Mouse (Mus musculus): Measurements from ENCODE around the gene Sugct. TPM values are rescaled to one million over a fixed set of nuclear protein-coding genes. Genes with fewer than 3 reads are reported as not detected.
A peak's percentile ranks its signal among the peaks of the same experiment; 100 is the strongest.

The Sugct gene
- total RNA-seq (2021), result 1 to 10 TPM; 1.5 to 2.5 TPM
- long read RNA-seq, experiment 1, result 0 reads
- long read RNA-seq, experiment 2, partial matches to known transcripts, result 0 of 1 reads
- long read RNA-seq, experiment 2, other reads (novel, unspliced or antisense), result 0 of 1 reads

GRCm38 (mm10) chr13:17694911-17695699 lies at the start of gene Sugct, which contains the start of gene Mplkip:
Gene Sugct, minus strand, starts transcription at chr13:17695553.
Gene Mplkip, plus strand, starts transcription at chr13:17695192.
- DNase-seq (ENCODE audit: low spot score in 2 of 2), result peak; percentile 99 to 100

DNA sequence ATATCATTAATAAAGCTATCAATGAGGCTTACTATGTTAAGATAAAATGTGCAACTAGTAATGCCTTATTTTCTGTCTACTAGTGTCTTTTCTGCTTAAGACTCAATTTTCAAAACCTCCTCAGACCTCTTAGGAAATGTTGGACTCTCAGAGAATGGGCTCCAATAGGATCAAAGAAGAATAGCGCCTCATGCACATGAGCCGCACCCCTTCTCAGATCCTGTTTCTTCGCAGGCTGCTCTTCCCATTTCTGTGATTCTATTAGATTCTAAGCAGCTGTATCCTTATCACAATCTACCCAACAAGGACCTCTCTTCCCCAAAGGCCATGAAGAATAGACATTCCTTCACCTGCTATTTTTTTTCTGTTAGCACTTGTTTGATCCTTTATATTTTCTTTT lies 33.4 kb upstream of the Sugct start:
- no peak for DNase-seq (ENCODE audit: low spot score in 2 of 2)

GRCm38 (mm10) chr13:17727922-17728321 lies 32.6 kb upstream of the Sugct start:
- no peak for DNase-seq (ENCODE audit: low spot score in 2 of 2)

GRCm38 (mm10) chr13:17717357-17717756 lies 22.0 kb upstream of the Sugct start:
- no peak for DNase-seq (ENCODE audit: low spot score in 2 of 2)

DNA sequence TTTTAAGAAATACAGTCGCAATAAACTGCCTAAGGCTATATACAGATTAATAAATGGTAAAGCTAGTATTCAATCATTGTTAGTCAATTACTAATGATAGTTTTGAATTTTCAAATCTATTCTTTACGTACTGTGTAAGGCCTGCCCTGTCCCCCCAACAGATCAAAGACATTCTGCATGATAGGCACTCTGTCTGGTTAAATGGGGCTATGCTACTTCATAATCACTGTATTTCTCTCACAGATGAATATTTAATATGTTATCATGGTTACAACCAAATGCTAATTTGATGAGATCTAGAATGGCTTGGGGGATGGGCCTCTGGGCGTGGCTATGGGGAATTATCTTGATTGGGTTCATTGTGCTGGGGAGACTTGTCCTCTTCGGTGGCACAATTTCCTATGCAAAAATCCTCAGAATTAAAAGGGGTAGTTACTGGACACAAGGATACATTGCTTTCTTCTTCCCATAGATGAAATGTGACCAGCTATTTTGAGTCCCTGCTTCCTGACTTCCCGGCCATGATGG lies 13.5 kb upstream of the Sugct start:
- no peak for DNase-seq (ENCODE audit: low spot score in 2 of 2)

- DNase-seq (ENCODE audit: low spot score in 2 of 2), result peak in 1 of 2 experiments; percentile 17
These were observed 10.0 kb upstream of the Sugct start for GRCm38 (mm10) chr13:17705188-17705826.

GRCm38 (mm10) chr13:17702311-17702710 lies 7.0 kb upstream of the Sugct start:
- no peak for DNase-seq (ENCODE audit: low spot score in 2 of 2)

DNA sequence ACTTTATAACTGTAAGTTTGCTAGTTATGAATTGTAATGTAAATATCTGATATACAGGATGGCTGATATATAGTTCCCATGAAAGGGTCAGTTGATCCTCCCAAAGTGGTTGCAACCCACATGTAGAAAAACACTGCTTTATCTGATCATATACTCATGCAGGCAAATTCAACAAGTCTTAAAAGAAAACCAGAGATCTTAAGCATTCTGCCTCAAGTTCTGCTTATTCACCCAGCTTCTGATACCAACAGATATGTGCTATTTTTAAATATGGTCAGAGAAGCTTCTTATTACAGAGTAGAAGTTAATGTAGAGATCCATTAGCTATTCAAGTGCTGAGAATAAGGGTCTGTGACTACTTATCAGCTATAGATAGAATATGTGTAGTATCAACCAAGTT lies 6.0 kb upstream of the Sugct start:
- no peak for DNase-seq (ENCODE audit: low spot score in 2 of 2)

DNA sequence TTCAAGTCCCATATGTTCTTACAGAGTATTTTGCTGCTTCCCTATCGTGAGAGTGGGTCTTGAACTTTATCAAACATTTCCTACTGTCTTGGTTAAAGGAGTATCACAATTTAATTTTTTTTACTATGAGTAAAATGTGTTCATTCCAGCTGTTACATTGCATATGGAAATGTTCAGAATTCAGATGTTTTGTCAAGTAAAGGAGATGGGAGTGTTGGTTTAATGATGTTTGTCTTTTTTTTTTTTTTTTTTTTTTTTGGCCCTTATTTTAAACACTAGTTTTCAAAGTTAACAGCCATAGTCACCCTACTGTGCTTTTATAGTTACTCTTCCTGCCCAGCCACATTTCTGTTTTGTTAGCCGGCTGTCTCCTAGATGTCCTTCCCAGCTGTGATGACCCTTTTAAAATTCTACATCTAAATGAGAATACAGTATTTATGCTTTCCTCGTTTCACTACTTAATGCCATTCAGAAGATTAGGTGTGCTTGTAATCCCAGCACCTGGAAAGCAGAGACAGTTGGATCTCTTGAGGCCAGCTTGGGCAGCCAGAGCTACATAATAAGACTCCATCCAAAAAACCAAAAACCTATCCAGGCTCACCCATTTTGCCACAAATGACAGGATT lies 4.8 kb upstream of the Sugct start:
- no peak for DNase-seq (ENCODE audit: low spot score in 2 of 2)

DNA sequence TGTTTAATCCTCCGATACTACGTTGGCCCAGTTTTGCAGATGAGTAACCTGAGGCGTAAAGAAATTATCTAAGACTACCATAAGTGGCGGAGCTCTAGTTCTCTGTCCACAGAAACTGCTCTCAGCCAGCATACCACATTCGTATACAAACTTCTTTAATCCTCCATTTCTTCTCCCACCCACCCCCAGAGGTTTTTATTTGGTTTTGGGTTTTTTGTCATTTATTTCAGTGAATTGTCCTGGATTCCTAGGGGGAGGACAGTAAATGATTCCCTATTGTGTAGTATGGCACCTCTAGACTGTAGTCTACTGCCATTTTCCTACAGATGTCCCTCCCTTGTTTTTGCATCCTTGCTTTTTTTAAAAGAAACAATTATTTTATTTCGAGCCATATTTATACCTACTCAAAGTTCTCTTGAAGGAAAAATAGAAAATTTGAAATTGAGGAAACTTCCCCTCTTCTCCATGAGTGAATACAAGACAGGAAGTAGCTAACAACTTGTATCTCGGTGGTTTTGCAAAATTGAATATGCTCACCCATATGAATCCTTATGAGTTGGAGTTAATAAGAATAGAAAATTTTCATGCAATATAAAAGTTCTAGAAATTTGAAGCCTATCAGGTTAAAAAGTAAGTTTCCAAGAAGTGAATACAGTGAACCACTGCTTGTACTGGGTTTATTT lies 686 bp upstream of the Sugct start:
- DNase-seq (ENCODE audit: low spot score in 2 of 2), result no peak

DNA sequence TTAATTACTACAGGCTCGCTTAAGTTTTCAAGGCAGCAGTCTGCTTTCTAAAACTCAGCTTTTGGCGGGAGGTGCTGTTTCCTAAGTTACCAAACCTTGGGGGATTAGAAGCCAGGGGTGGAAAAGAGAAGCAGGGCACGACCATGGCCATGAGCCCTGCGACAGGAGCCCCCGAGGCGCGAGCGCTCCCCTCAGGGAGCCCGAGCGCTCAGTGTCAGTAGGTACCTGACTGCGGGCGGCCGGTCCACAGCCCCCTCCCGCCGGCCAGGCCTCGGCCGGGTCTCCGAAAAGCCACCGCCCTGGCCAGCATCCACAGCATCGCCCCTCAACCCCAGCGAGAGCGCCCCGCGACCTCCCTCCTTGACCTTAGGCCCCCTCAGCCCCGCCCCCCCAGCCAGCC lies 939 bp downstream of the Sugct start:
- no peak for DNase-seq (ENCODE audit: low spot score in 2 of 2)

- no peak for DNase-seq (ENCODE audit: low spot score in 2 of 2)
These were observed 1.5 kb downstream of the Sugct start for GRCm38 (mm10) chr13:17693816-17694215.

GRCm38 (mm10) chr13:17691436-17691835 lies 3.9 kb downstream of the Sugct start:
- no peak for DNase-seq (ENCODE audit: low spot score in 2 of 2)

DNA sequence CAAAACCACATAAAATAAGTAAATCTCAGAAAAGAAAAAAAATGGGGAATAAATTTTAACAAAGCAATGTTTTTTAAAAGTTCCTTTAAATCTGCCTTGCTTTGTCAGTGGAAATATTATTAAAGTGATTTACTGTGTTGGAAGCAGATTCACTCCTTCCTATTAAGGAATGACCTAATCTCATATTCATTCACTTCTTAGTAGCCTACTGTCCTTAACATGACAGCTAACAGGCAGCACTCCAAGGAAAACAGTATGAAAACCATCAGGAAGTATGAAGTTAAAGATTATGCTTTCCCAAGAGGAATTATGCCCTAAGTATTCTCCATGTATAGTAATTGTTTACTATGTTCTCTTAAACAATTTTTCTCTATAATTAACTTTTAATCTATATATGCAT lies 4.7 kb downstream of the Sugct start:
- DNase-seq (ENCODE audit: low spot score in 2 of 2), result no peak

- no peak for DNase-seq (ENCODE audit: low spot score in 2 of 2)
These were observed 5.9 kb downstream of the Sugct start for GRCm38 (mm10) chr13:17689461-17689860.

DNA sequence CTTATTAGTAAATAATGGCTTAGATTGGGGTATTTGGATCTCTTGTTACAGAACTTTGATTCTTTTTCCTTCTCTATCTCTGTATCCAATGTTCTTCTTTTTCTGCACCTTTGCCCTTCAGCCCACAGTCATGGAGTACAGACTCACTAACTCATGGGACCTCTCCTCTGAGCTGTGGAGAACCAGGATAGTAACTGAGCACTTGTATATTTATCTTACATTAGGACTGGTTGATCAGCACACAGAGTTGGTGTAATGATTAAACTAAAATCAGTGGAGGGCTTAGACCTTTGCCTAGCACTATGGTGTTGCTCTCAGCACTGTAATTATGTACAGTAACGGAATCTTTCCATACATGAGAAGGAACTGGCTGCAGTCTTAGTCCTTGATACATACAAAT lies 24.2 kb downstream of the Sugct start:
- no peak for DNase-seq (ENCODE audit: low spot score in 2 of 2)

DNA sequence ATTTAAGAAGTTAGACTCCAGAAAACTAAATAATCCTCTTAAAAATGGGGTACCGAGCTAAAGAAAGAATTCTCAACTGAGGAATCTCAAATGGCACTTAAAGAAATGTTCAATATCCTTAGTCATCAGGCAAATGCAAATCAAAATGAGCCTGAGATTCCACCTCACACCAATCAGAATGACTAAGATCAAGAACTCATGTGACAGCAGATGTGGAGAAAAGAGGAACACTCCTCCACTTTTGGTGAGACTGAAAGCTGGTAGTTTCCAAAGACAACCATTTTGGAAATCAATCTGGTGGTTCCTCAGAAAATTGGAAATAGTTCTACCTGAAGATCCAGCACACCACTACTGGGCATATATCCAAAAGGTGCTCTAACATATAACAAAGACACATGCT lies 28.0 kb downstream of the Sugct start:
- DNase-seq (ENCODE audit: low spot score in 2 of 2), result no peak

DNA sequence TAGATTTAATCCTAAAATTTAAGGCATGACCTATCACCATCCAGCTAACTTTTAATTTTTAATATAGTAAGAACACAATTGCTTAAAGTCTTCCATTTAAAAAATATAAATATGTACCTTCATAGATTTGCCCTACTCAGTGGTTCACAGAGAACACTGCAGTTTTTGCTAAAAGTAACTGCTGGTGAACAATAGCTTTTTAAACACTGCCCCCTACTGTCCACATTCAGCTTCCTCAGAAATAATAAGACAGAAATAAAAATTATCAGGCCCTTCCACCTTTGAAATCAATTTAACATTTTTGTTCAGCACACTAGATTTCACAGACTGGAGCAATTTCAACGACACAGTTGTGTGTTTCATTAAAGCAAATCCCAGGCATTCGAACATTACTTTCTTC lies 53.1 kb downstream of the Sugct start:
- DNase-seq (ENCODE audit: low spot score in 2 of 2), result peak in 1 of 2 experiments; percentile 4

GRCm38 (mm10) chr13:17638008-17638407 lies 57.3 kb downstream of the Sugct start:
- no peak for DNase-seq (ENCODE audit: low spot score in 2 of 2)

- DNase-seq (ENCODE audit: low spot score in 2 of 2), result no peak
These were observed 68.2 kb downstream of the Sugct start for GRCm38 (mm10) chr13:17627108-17627507.

- DNase-seq (ENCODE audit: low spot score in 2 of 2), result no peak
These were observed 70.4 kb downstream of the Sugct start for GRCm38 (mm10) chr13:17624976-17625375.

All from layer of hippocampus, postnatal 14 days (tissue).